Mouse (Mus musculus) neural tube, embryonic 13.5 days (tissue): ENCODE results near the gene Foxd2. TPM values are rescaled to one million over a fixed set of nuclear protein-coding genes. Genes with fewer than 3 reads are reported as not detected.

Source experiments
- ATAC-seq: fragments of 200-750 bp; cut with Nextera tagmentation; 2 replicates; pipeline ENCODE4 v1.8.0; 2017; ENCODE audit warnings: low read depth, mild to moderate bottlenecking, moderate TSS enrichment, moderate library complexity
- H3K27ac ChIP-seq: fragments of 300-500 bp; sonication (generic); replicated peaks from 2 replicates; pipeline ENCODE4 v1.5.1; 2015; ENCODE audit warnings: moderate library complexity, mild to moderate bottlenecking, inconsistent platforms
- H3K27me3 ChIP-seq: fragments of 300-500 bp; sonication (generic); 2 replicates; pipeline ENCODE4 v1.6.1; 2015; ENCODE audit warnings: mild to moderate bottlenecking, inconsistent platforms
- H3K36me3 ChIP-seq: fragments of 300-500 bp; sonication (generic); 2 replicates; pipeline ENCODE4 v1.6.1; 2015; ENCODE audit warnings: mild to moderate bottlenecking, inconsistent platforms
- H3K4me1 ChIP-seq: fragments of 300-500 bp; sonication (generic); replicated peaks from 2 replicates; pipeline ENCODE4 v1.6.1; 2015; ENCODE audit warnings: inconsistent platforms
- H3K4me2 ChIP-seq: fragments of 300-500 bp; sonication (generic); 2 replicates; pipeline ENCODE4 v1.6.1; 2015; ENCODE audit warnings: inconsistent platforms, mild to moderate bottlenecking, moderate library complexity
- H3K4me3 ChIP-seq: fragments of 300-500 bp; sonication (generic); 2 replicates; pipeline ENCODE4 v1.5.1; 2015; ENCODE audit warnings: mild to moderate bottlenecking, inconsistent platforms
- H3K9ac ChIP-seq: fragments of 300-500 bp; sonication (generic); 2 replicates; pipeline ENCODE4 v1.6.1; 2015; ENCODE audit warnings: moderate library complexity, mild to moderate bottlenecking, inconsistent platforms
- H3K9me3 ChIP-seq: fragments of 300-500 bp; sonication (generic); 2 replicates; pipeline ENCODE4 v1.6.1; 2016; ENCODE audit warnings: inconsistent platforms
- WGBS: fragments of 180-500 bp; shearing (Covaris S2); methylation state at CpG from one replicate; pipeline ENCODE4 v1.1.7; 2015; 5-methylcytosine and 5-hydroxymethylcytosine counted together
- polyA plus RNA-seq: library from polyadenylated mRNA; unstranded; fragments of >200 nt; fragmentation: Nextera tagmentation; extraction: Ambion mirVana; gene quantifications from 2 replicates; pipeline ENCODE4 v1.2.1, GENCODE M21; 2015

Foxd2 gene
- polyA plus RNA-seq, 1 experiment from 2014 or later, result 0.50 TPM

DNA sequence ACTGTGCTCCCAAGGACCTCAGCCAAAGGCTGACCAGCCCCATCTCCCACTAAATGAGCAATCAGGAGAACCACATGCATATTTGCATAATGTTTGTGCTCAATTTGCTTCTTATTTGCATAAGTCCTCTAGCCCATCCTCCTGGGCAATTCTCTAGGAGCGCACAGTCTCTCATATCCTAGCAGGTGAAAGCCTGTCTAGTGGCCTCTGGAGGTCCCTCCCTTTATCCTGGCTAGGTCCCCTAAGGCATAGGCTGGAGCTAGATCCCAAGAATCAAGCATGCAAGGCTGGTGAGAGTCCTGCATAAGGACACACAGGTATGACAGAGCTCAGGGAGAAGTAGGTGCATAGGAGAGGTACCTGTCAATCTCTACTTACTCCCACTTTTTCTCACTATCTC lies 26.4 kb downstream of the Foxd2 start:
- Histone ChIP-seq H3K4me1 (no peaks in the 10 kb centered on the region), H3K4me3 (no peak overlapping the region), H3K9me3 (no peaks in the 10 kb centered on the region), H3K9ac (no peak overlapping the region), H3K27me3 (peaks cover 4% of the 10 kb centered on the region; the same call in 1 of the 2 replicates), H3K27ac (no peak overlapping the region), H3K36me3 (no peaks in the 10 kb centered on the region), H3K4me2 (no peak overlapping the region)
- 79% methylated on average over 1 of the region's 1 CpGs for WGBS
- no peak for ATAC-seq

DNA sequence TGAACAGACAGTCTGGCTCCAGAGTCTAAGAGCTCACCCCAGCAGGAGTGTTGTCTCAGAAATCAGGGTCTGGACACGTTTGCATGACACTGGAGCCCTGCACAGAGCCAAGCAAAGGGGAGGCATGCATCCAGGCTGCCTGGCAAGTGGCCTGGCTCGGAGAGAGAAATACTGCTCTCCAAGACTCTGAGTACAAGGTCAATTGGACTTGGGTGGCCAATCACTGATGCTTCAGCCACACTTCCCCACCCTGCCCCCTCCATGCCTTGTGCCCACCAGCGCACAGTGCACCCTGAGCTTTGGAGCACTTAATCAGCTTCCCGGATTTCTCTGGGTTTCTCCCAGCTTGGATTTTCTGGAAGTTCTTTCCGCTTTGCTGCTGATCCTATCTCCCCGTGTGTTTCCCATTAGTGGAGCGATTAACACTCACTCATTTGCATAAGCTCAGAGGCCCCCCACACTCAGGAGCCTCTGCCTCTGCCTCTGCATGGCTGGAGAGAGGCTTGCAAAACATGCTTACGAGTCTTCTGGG lies 32.2 kb downstream of the Foxd2 start:
- Histone ChIP-seq H3K27ac (no peak overlapping the region), H3K27me3 (no peaks in the 10 kb centered on the region), H3K4me2 (no peak overlapping the region), H3K4me1 (0 out of 2 replicates have a peak, but pooled peaks cover 4% of the 10 kb centered on the region), H3K9ac (no peak overlapping the region), H3K9me3 (no peaks in the 10 kb centered on the region), H3K4me3 (no peak overlapping the region), H3K36me3 (no peaks in the 10 kb centered on the region)
- ATAC-seq, result no peak
- WGBS, result 43% methylated on average over 8 of the region's 8 CpGs

- H3K4me2 ChIP-seq, result no peak overlapping the region
- WGBS, result 57% methylated on average over 11 of the region's 11 CpGs
Observed at GRCm38 (mm10) chr4:114869765-114870490, 38.7 kb downstream of the Foxd2 start.

GRCm38 (mm10) chr4:114863166-114863565 lies 45.5 kb downstream of the Foxd2 start:
- Histone ChIP-seq H3K9me3 (no peaks in the 10 kb centered on the region), H3K4me2 (no peak overlapping the region), H3K4me1 (no peaks in the 10 kb centered on the region), H3K27ac (no peak overlapping the region), H3K27me3 (no peaks in the 10 kb centered on the region), H3K4me3 (no peak overlapping the region), H3K36me3 (no peaks in the 10 kb centered on the region), H3K9ac (no peak overlapping the region)
- no peak for ATAC-seq
- 83% methylated on average over 5 of the region's 5 CpGs for WGBS

More at GRCm38 (mm10) chr4:114869765-114870490, 38.7 kb downstream of the Foxd2 start:
- H3K4me3 ChIP-seq, result no peak overlapping the region
- ATAC-seq, result no peak
- no peak overlapping the region for H3K27ac ChIP-seq
- no peaks in the 10 kb centered on the region for H3K9me3 ChIP-seq
- no peaks in the 10 kb centered on the region for H3K27me3 ChIP-seq
- no peaks in the 10 kb centered on the region for H3K4me1 ChIP-seq
- H3K9ac ChIP-seq, result no peak overlapping the region
- no peaks in the 10 kb centered on the region for H3K36me3 ChIP-seq

GRCm38 (mm10) chr4:114858426-114858825 lies 50.2 kb downstream of the Foxd2 start:
- Histone ChIP-seq H3K4me1 (no peaks in the 10 kb centered on the region), H3K36me3 (no peaks in the 10 kb centered on the region), H3K9me3 (no peaks in the 10 kb centered on the region), H3K4me2 (no peak overlapping the region), H3K27me3 (no peaks in the 10 kb centered on the region), H3K4me3 (no peak overlapping the region), H3K9ac (no peak overlapping the region), H3K27ac (no peak overlapping the region)
- no peak for ATAC-seq
- WGBS, result 64% methylated on average over 5 of the region's 5 CpGs

Other genes starting within 250 kb of the Foxd2 start
- not detected in 2 replicates for gene Gm12830, start 87.2 kb downstream of the Foxd2 start, polyA plus RNA-seq
- not detected in 2 replicates for gene Foxe3, start 17.1 kb upstream of the Foxd2 start, polyA plus RNA-seq
- gene Cmpk1, start 78.4 kb upstream of the Foxd2 start, polyA plus RNA-seq, result 188 and 199 TPM in 2 replicates
- gene Stil, start 91.3 kb upstream of the Foxd2 start, polyA plus RNA-seq, result 1.9 and 3.0 TPM in 2 replicates
- 1.9 and 2.0 TPM in 2 replicates for gene Tal1, start 147.6 kb upstream of the Foxd2 start, polyA plus RNA-seq
- 5.7 and 5.8 TPM in 2 replicates for gene Pdzk1ip1, start 179.8 kb upstream of the Foxd2 start, polyA plus RNA-seq
- 5.5 and 7.1 TPM in 2 replicates for gene Cyp4x1, start 225.4 kb upstream of the Foxd2 start, polyA plus RNA-seq